ENCODE assay signal across 8 mouse cellular contexts in genomic region chr7:116031718-116032595, GRCm38 (mm10). TPM values are rescaled to one million over a fixed set of nuclear protein-coding genes. Genes with fewer than 3 reads are reported as not detected.
DNase-seq lines count a peak whose midpoint lies in the region; ATAC-seq and TF ChIP-seq lines count a peak whose summit lies in the region.

No protein-coding gene starts in this region.

- no peak for TF ChIP-seq POLR2A in cerebellum, adult 2 months (IDR thresholded peaks at IDR 0.05; ENCODE audit: borderline replicate concordance, insufficient read depth, low read length)
- 0 out of 2 replicates have a peak, but pooled peaks have one; percentile 12 for TF ChIP-seq POLR2A in liver, adult 2 months (IDR thresholded peaks at IDR 0.05; ENCODE audit: extremely low read depth, insufficient read depth, low read length)

- no peaks in the 10 kb centered on the region for H3K36me3 ChIP-seq in hindbrain, embryonic 16.5 days (ENCODE audit: control insufficient read depth, insufficient read depth, low read length)
- no peaks in the 10 kb centered on the region for H3K36me3 ChIP-seq in liver, adult 2 months (ENCODE audit: control insufficient read depth, insufficient read depth, low read length)
- no peaks in the 10 kb centered on the region for H3K36me3 ChIP-seq in midbrain, postnatal 0 days (ENCODE audit: insufficient read depth, low read length)

- H3K27ac ChIP-seq in cerebellum, adult 2 months (ENCODE audit: insufficient read depth, low read length): no peak overlapping the region
- H3K27ac ChIP-seq in hindbrain, embryonic 16.5 days (ENCODE audit: low read depth, low read length): peak overlapping the region; percentile 81
- H3K27ac ChIP-seq in liver, adult 2 months (replicated peaks; ENCODE audit: insufficient read depth, low read depth, low read length): peak overlapping the region; percentile 34; the same call in 1 of the 2 replicates
- peak overlapping the region; percentile 72 for H3K27ac ChIP-seq in midbrain, postnatal 0 days (ENCODE audit: low read depth, low read length)

- H3K4me1 ChIP-seq in cerebellum, adult 2 months (ENCODE audit: control insufficient read depth, insufficient read depth, low read length): 0 out of 2 replicates have a peak, but pooled peaks cover 7% of the 10 kb centered on the region
- H3K4me1 ChIP-seq in hindbrain, embryonic 16.5 days (ENCODE audit: control insufficient read depth, insufficient read depth, low read depth, low read length): peaks cover 34% of the 10 kb centered on the region
- H3K4me1 ChIP-seq in liver, adult 2 months (ENCODE audit: control insufficient read depth, insufficient read depth, low read length): 0 out of 2 replicates have a peak, but pooled peaks cover 2% of the 10 kb centered on the region
- peaks cover 11% of the 10 kb centered on the region for H3K4me1 ChIP-seq in midbrain, postnatal 0 days (ENCODE audit: insufficient read depth, low read length)

- H3K27me3 ChIP-seq in cerebellum, adult 2 months (ENCODE audit: control insufficient read depth, insufficient read depth, low read length): peaks cover 7% of the 10 kb centered on the region; the same call in 1 of the 2 replicates
- H3K27me3 ChIP-seq in hindbrain, embryonic 16.5 days (replicated peaks; ENCODE audit: control insufficient read depth, insufficient read depth, low read length): peaks cover 32% of the 10 kb centered on the region
- no peaks in the 10 kb centered on the region for H3K27me3 ChIP-seq in liver, adult 2 months (ENCODE audit: control insufficient read depth, insufficient read depth, low read length)
- H3K27me3 ChIP-seq in midbrain, postnatal 0 days (ENCODE audit: insufficient read depth, low read length): peaks cover 36% of the 10 kb centered on the region

- peak; percentile 39 for ATAC-seq in common myeloid progenitor, adult 5-6 weeks (replicated peaks; ENCODE audit: low read depth, poor library complexity, severe bottlenecking)
- peak; percentile 44 for ATAC-seq in hindbrain, embryonic 16.5 days
- ATAC-seq in midbrain, postnatal 0 days (ENCODE audit: low FRiP score): peak; percentile 45; the same call in 1 of the 2 replicates

- peak overlapping the region; percentile 76 for H3K9ac ChIP-seq in hindbrain, embryonic 16.5 days (ENCODE audit: low read depth, low read length)
- peak overlapping the region; percentile 62 for H3K9ac ChIP-seq in liver, adult 2 months (ENCODE audit: low read depth, low read length)
- peak overlapping the region; percentile 69 for H3K9ac ChIP-seq in midbrain, postnatal 0 days (replicated peaks; ENCODE audit: low read length, poor library complexity, severe bottlenecking)

- peak overlapping the region; percentile 50 for H3K4me3 ChIP-seq in cerebellum, adult 2 months (replicated peaks; ENCODE audit: insufficient read depth, low read depth, low read length)
- peak overlapping the region; percentile 61 for H3K4me3 ChIP-seq in hindbrain, embryonic 16.5 days (ENCODE audit: low read length)
- H3K4me3 ChIP-seq in liver, adult 2 months (ENCODE audit: insufficient read depth, low read depth, low read length): peak overlapping the region; percentile 57
- peak overlapping the region; percentile 49 for H3K4me3 ChIP-seq in midbrain, postnatal 0 days (ENCODE audit: low read depth, low read length)

- peak; percentile 34 to 53 for DNase-seq in cerebellum, adult 2 months
- DNase-seq in cerebellum, adult 11 months: no peak
- peak; percentile 76 for DNase-seq in gastrocnemius, postnatal 10 days
- DNase-seq in liver, adult 2 months (ENCODE audit: extremely low read depth, low read depth, low spot score): peak; percentile 70
- peak; percentile 40 for DNase-seq in midbrain, postnatal 0 days (ENCODE audit: low spot score)
- DNase-seq in testis, postnatal 10 days (ENCODE audit: low spot score): peak; percentile 75

- H3K4me2 ChIP-seq in hindbrain, embryonic 16.5 days (ENCODE audit: low read length): peak overlapping the region; percentile 100
- H3K4me2 ChIP-seq in midbrain, postnatal 0 days (ENCODE audit: low read depth, low read length, poor library complexity, severe bottlenecking): peak overlapping the region; percentile 99

- WGBS in cerebellum, adult 2 months: under 1% methylated on average over 65 of the region's 65 CpGs
- WGBS in hindbrain, embryonic 16.5 days: under 1% methylated on average over 65 of the region's 65 CpGs
- WGBS in liver, adult 2 months: under 1% methylated on average over 65 of the region's 65 CpGs
- WGBS in midbrain, postnatal 0 days: under 1% methylated on average over 65 of the region's 65 CpGs

- TF ChIP-seq CTCF in cerebellum, adult 2 months (IDR thresholded peaks at IDR 0.05; ENCODE audit: borderline replicate concordance, insufficient read depth, low read depth, low read length): no peak
- no peak for TF ChIP-seq CTCF in liver, adult 2 months (IDR thresholded peaks at IDR 0.05; ENCODE audit: low read depth, low read length)
- no peak for TF ChIP-seq CTCF in midbrain, postnatal 0 days (IDR thresholded peaks at IDR 0.05)

- H3K79me2 ChIP-seq in liver, adult 2 months (ENCODE audit: control insufficient read depth, insufficient read depth, low read length): no peaks in the 10 kb centered on the region

- no peaks in the 10 kb centered on the region for H3K9me3 ChIP-seq in hindbrain, embryonic 16.5 days (ENCODE audit: control insufficient read depth, low read length)
- H3K9me3 ChIP-seq in midbrain, postnatal 0 days (ENCODE audit: low read length): no peaks in the 10 kb centered on the region

RNA-seq across cellular contexts. Expression of gene Sox6, which starts 6.6 kb away (rescaled TPM):
- 4.6 and 6.0 TPM in 2 replicates for polyA plus RNA-seq in cerebellum, adult 2 months (2012; rRNA removed)
- 5.4 and 6.3 TPM in 2 replicates for total RNA-seq in common myeloid progenitor, adult 5-6 weeks (2017)
- total RNA-seq in gastrocnemius, postnatal 10 days (2021): 100 to 1,000 TPM; 110 TPM
- polyA plus RNA-seq in hindbrain, embryonic 16.5 days (2015; fragmentation: Nextera tagmentation; extraction: Ambion mirVana): 29.2 and 31.2 TPM in 2 replicates
- total RNA-seq in liver, adult 2 months (2014; rRNA removed): 34.8 and 50.0 TPM in 2 replicates
- polyA plus RNA-seq in liver, adult 2 months (2012; rRNA removed): 11.5 and 16.0 TPM in 2 replicates
- 47.6 and 49.5 TPM in 2 replicates for total RNA-seq in midbrain, postnatal 0 days (2014; rRNA removed)
- 30.6 and 30.8 TPM in 2 replicates for polyA plus RNA-seq in midbrain, postnatal 0 days (2015; fragmentation: Nextera tagmentation; extraction: Ambion mirVana)

RNA-seq across cellular contexts. Expression of gene 1110004F10Rik, which starts 7.2 kb away (rescaled TPM):
- polyA plus RNA-seq in cerebellum, adult 2 months (2012; rRNA removed): 105 and 113 TPM in 2 replicates
- 333 and 362 TPM in 2 replicates for total RNA-seq in common myeloid progenitor, adult 5-6 weeks (2017)
- 10 to 100 TPM; 66.2 to 68.1 TPM for total RNA-seq in gastrocnemius, postnatal 10 days (2021)
- 309 and 311 TPM in 2 replicates for polyA plus RNA-seq in hindbrain, embryonic 16.5 days (2015; fragmentation: Nextera tagmentation; extraction: Ambion mirVana)
- total RNA-seq in liver, adult 2 months (2014; rRNA removed): 38.1 and 44.8 TPM in 2 replicates
- 30.4 and 32.1 TPM in 2 replicates for polyA plus RNA-seq in liver, adult 2 months (2012; rRNA removed)
- total RNA-seq in midbrain, postnatal 0 days (2014; rRNA removed): 169 and 210 TPM in 2 replicates
- 368 and 370 TPM in 2 replicates for polyA plus RNA-seq in midbrain, postnatal 0 days (2015; fragmentation: Nextera tagmentation; extraction: Ambion mirVana)

RNA-seq across cellular contexts. Expression of gene Gm4353, which starts 52.5 kb away (rescaled TPM):
- 0.79 and 1.2 TPM in 2 replicates for polyA plus RNA-seq in cerebellum, adult 2 months (2012; rRNA removed)
- 3.6 and 7.0 TPM in 2 replicates for total RNA-seq in common myeloid progenitor, adult 5-6 weeks (2017)
- total RNA-seq in gastrocnemius, postnatal 10 days (2021): 1 to 10 TPM; 1.3 to 2.3 TPM
- 0.61 and 2.3 TPM in 2 replicates for polyA plus RNA-seq in hindbrain, embryonic 16.5 days (2015; fragmentation: Nextera tagmentation; extraction: Ambion mirVana)
- 0.13 and 0.28 TPM in 2 replicates for total RNA-seq in liver, adult 2 months (2014; rRNA removed)
- 0.39 and 0.52 TPM in 2 replicates for polyA plus RNA-seq in liver, adult 2 months (2012; rRNA removed)
- 0.93 and 4.0 TPM in 2 replicates for total RNA-seq in midbrain, postnatal 0 days (2014; rRNA removed)
- 0.28 and 0.54 TPM in 2 replicates for polyA plus RNA-seq in midbrain, postnatal 0 days (2015; fragmentation: Nextera tagmentation; extraction: Ambion mirVana)
